Mouse (Mus musculus) forebrain, embryonic 10.5 days (tissue): ENCODE results near the gene 4921517D22Rik. TPM values are rescaled to one million over a fixed set of nuclear protein-coding genes. Genes with fewer than 3 reads are reported as not detected.
A peak's percentile ranks its signal among the peaks of the same experiment; 100 is the strongest.

ENCODE experiments used
- DNase-seq: peaks from one replicate; pipeline ENCODE4 v3.0.0-alpha.2; 2017; ENCODE audit warnings: low spot score; ENCODE audit errors: extremely low spot score
- H3K27ac ChIP-seq: fragments of 300-500 bp; sonication (generic); 2 replicates; pipeline ENCODE4 v1.5.1; 2016; ENCODE audit warnings: mild to moderate bottlenecking
- H3K27me3 ChIP-seq: fragments of 300-500 bp; sonication (generic); 2 replicates; pipeline ENCODE4 v1.6.1; 2016; ENCODE audit warnings: mild to moderate bottlenecking; ENCODE audit not compliant: poor library complexity, severe bottlenecking
- H3K36me3 ChIP-seq: fragments of 300-500 bp; sonication (generic); replicated peaks from 2 replicates; pipeline ENCODE4 v1.6.1; 2016; ENCODE audit warnings: mild to moderate bottlenecking, moderate library complexity
- H3K4me1 ChIP-seq: fragments of 300-500 bp; sonication (generic); 2 replicates; pipeline ENCODE4 v1.6.1; 2016
- H3K4me3 ChIP-seq: fragments of 300-500 bp; sonication (generic); 2 replicates; pipeline ENCODE4 v1.5.1; 2016; ENCODE audit warnings: mild to moderate bottlenecking, moderate library complexity
- H3K9me3 ChIP-seq: fragments of 300-500 bp; sonication (generic); 2 replicates; pipeline ENCODE4 v1.6.1; 2016; ENCODE audit warnings: mild to moderate bottlenecking, moderate library complexity
- WGBS: fragments of 180-500 bp; shearing (Covaris S2); methylation state at CpG from one replicate; pipeline ENCODE4 v1.1.7; 2016; 5-methylcytosine and 5-hydroxymethylcytosine counted together
- polyA plus RNA-seq: library from polyadenylated mRNA; unstranded; fragments of >200 nt; fragmentation: Nextera tagmentation; extraction: Ambion mirVana; gene quantifications from 2 replicates; pipeline ENCODE4 v1.2.1, GENCODE M21; 2016

4921517D22Rik gene
- polyA plus RNA-seq, 1 experiment from 2014 or later: not detected

- H3K27ac ChIP-seq: no peak overlapping the region
- 93% methylated on average over 10 of the region's 10 CpGs for WGBS
- DNase-seq: no peak
- no peaks in the 10 kb centered on the region for H3K27me3 ChIP-seq
- peaks cover 35% of the 10 kb centered on the region for H3K4me1 ChIP-seq
- H3K36me3 ChIP-seq: peaks cover 66% of the 10 kb centered on the region
- no peaks in the 10 kb centered on the region for H3K9me3 ChIP-seq
- no peak overlapping the region for H3K4me3 ChIP-seq
Measured at GRCm38 (mm10) chr13:59669946-59670345, 24.0 kb downstream of the 4921517D22Rik start.

- H3K9me3 ChIP-seq: no peaks in the 10 kb centered on the region
- H3K27ac ChIP-seq: no peak overlapping the region
- 85% methylated on average over 11 of the region's 11 CpGs for WGBS
- H3K4me1 ChIP-seq: peaks cover 27% of the 10 kb centered on the region
- H3K36me3 ChIP-seq: peaks cover 80% of the 10 kb centered on the region
- no peaks in the 10 kb centered on the region for H3K27me3 ChIP-seq
- H3K4me3 ChIP-seq: no peak overlapping the region
- DNase-seq: no peak
Measured at GRCm38 (mm10) chr13:59668501-59669093, 25.3 kb downstream of the 4921517D22Rik start.

- Histone ChIP-seq H3K9me3 (no peaks in the 10 kb centered on the region), H3K27ac (no peak overlapping the region), H3K4me3 (no peak overlapping the region), H3K27me3 (no peaks in the 10 kb centered on the region), H3K4me1 (peaks cover 19% of the 10 kb centered on the region), H3K36me3 (peaks cover 88% of the 10 kb centered on the region)
- DNase-seq: no peak
- 94% methylated on average over 5 of the region's 5 CpGs for WGBS
Measured at GRCm38 (mm10) chr13:59667763-59668162, 26.1 kb downstream of the 4921517D22Rik start.

- Histone ChIP-seq H3K27me3 (no peaks in the 10 kb centered on the region), H3K36me3 (peaks cover 98% of the 10 kb centered on the region), H3K4me3 (no peak overlapping the region), H3K9me3 (no peaks in the 10 kb centered on the region), H3K4me1 (peaks cover 4% of the 10 kb centered on the region; the same call in 1 of the 2 replicates), H3K27ac (no peak overlapping the region)
- WGBS: 96% methylated on average over 19 of the region's 19 CpGs
- DNase-seq: no peak
Measured at GRCm38 (mm10) chr13:59663939-59664712, 29.8 kb downstream of the 4921517D22Rik start.

- no peaks in the 10 kb centered on the region for H3K27me3 ChIP-seq
- H3K36me3 ChIP-seq: peaks cover 95% of the 10 kb centered on the region
- peaks cover 11% of the 10 kb centered on the region for H3K4me1 ChIP-seq
- WGBS: 96% methylated on average over 12 of the region's 12 CpGs
- no peaks in the 10 kb centered on the region for H3K9me3 ChIP-seq
- H3K4me3 ChIP-seq: no peak overlapping the region
- no peak overlapping the region for H3K27ac ChIP-seq
- DNase-seq: no peak
Measured at GRCm38 (mm10) chr13:59661966-59662365, 31.9 kb downstream of the 4921517D22Rik start.

- H3K36me3 ChIP-seq: peaks cover 95% of the 10 kb centered on the region
- no peak overlapping the region for H3K27ac ChIP-seq
- 95% methylated on average over 8 of the region's 8 CpGs for WGBS
Measured at GRCm38 (mm10) chr13:59661387-59661786, 32.5 kb downstream of the 4921517D22Rik start.

GRCm38 (mm10) chr13:59660371-59660770 lies 33.5 kb downstream of the 4921517D22Rik start:
- peaks cover 95% of the 10 kb centered on the region for H3K36me3 ChIP-seq
- no peaks in the 10 kb centered on the region for H3K27me3 ChIP-seq
- no peak for DNase-seq
- no peak overlapping the region for H3K4me3 ChIP-seq
- peaks cover 22% of the 10 kb centered on the region for H3K4me1 ChIP-seq
- no peak overlapping the region for H3K27ac ChIP-seq
- 93% methylated on average over 3 of the region's 3 CpGs for WGBS
- no peaks in the 10 kb centered on the region for H3K9me3 ChIP-seq

More at GRCm38 (mm10) chr13:59661387-59661786, 32.5 kb downstream of the 4921517D22Rik start:
- no peak overlapping the region for H3K4me3 ChIP-seq
- no peak for DNase-seq
- no peaks in the 10 kb centered on the region for H3K27me3 ChIP-seq
- H3K4me1 ChIP-seq: peaks cover 17% of the 10 kb centered on the region
- H3K9me3 ChIP-seq: no peaks in the 10 kb centered on the region

GRCm38 (mm10) chr13:59657781-59658180 lies 36.1 kb downstream of the 4921517D22Rik start:
- Histone ChIP-seq H3K4me1 (peaks cover 36% of the 10 kb centered on the region), H3K27me3 (no peaks in the 10 kb centered on the region), H3K9me3 (no peaks in the 10 kb centered on the region), H3K27ac (peak overlapping the region; percentile 44; the same call in 1 of the 2 replicates), H3K4me3 (no peak overlapping the region), H3K36me3 (peaks cover 95% of the 10 kb centered on the region)
- 83% methylated on average over 5 of the region's 5 CpGs for WGBS
- no peak for DNase-seq

GRCm38 (mm10) chr13:59656975-59657388 lies 36.9 kb downstream of the 4921517D22Rik start:
- DNase-seq: no peak
- Histone ChIP-seq H3K4me3 (no peak overlapping the region), H3K4me1 (peaks cover 36% of the 10 kb centered on the region), H3K36me3 (peaks cover 95% of the 10 kb centered on the region), H3K27ac (peak overlapping the region; percentile 81), H3K27me3 (no peaks in the 10 kb centered on the region), H3K9me3 (no peaks in the 10 kb centered on the region)
- WGBS: 26% methylated on average over 4 of the region's 4 CpGs

GRCm38 (mm10) chr13:59656316-59656832 lies 37.5 kb downstream of the 4921517D22Rik start:
- Histone ChIP-seq H3K4me3 (no peak overlapping the region), H3K27ac (peak overlapping the region; percentile 81), H3K4me1 (peaks cover 36% of the 10 kb centered on the region), H3K27me3 (no peaks in the 10 kb centered on the region), H3K9me3 (no peaks in the 10 kb centered on the region), H3K36me3 (peaks cover 95% of the 10 kb centered on the region)
- DNase-seq: no peak
- WGBS: 82% methylated on average over 10 of the region's 10 CpGs

- no peak for DNase-seq
- whole genome bisulfite sequencing: 93% methylated on average over 15 of the region's 15 CpGs
- peaks cover 36% of the 10 kb centered on the region for H3K4me1 ChIP-seq
Measured at GRCm38 (mm10) chr13:59655718-59656315, 38.1 kb downstream of the 4921517D22Rik start.

GRCm38 (mm10) chr13:59654465-59654864 lies 39.4 kb downstream of the 4921517D22Rik start:
- DNase-seq: no peak
- no peaks in the 10 kb centered on the region for H3K9me3 ChIP-seq
- H3K36me3 ChIP-seq: peaks cover 95% of the 10 kb centered on the region
- H3K4me1 ChIP-seq: peaks cover 36% of the 10 kb centered on the region
- H3K27ac ChIP-seq: no peak overlapping the region
- no peaks in the 10 kb centered on the region for H3K27me3 ChIP-seq
- 95% methylated on average over 5 of the region's 5 CpGs for WGBS
- no peak overlapping the region for H3K4me3 ChIP-seq

More at GRCm38 (mm10) chr13:59655718-59656315, 38.1 kb downstream of the 4921517D22Rik start:
- no peak overlapping the region for H3K4me3 ChIP-seq
- H3K36me3 ChIP-seq: peaks cover 95% of the 10 kb centered on the region
- peak overlapping the region; percentile 81; the same call in 1 of the 2 replicates for H3K27ac ChIP-seq
- no peaks in the 10 kb centered on the region for H3K9me3 ChIP-seq
- H3K27me3 ChIP-seq: no peaks in the 10 kb centered on the region
